Mouse (Mus musculus): ENCODE measurements around the gene Slc17a7.
A peak's percentile ranks its signal among the peaks of the same experiment; 100 is the strongest.
"Not testable (repeated sequence)": the region's sequence is repeated elsewhere in the genome, so short reads cannot be mapped to it uniquely, and the experiment has no call there.

The Slc17a7 gene

DNA sequence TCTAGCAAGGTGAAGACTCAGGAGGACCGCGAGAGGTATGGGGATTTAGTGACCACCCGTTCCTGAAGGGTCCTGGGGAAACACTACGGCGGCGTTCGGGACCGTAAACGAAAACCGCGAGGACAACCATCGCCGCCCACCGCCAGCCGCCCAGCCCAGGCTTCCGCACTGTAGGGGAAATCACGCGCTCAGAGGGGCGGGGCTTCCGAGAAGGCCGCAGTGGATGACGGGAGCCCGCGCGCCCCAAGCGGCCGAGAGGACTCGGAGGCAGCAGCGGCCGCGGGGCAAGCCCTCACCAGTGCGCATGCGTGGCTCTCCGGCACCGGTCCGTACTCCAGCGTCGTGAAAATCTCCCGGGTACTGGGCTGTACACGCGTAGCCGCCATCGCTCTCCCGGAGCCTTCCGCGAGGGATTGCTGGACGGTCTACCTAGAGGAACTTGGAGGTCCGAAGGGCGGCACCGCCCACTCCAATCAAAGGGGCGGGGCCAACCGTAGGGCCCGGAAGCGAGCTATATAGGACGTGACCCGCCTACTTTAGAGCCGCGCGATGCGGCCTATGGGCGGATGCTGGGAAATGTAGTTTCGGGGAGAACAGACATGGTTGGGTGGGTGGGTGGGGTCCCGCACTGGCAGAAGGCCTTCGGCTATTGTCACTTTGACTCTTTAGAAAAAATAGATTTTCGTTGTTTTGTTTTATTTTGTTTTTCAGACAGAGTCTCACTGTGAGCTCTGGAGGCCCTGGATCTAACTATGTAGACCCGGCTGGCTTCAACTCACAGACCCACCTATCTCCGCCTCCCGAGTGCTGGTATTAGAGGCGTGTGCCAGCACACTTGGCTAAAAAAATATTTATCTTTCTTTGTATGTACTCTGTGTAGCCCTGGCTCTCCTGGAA, 9.4 kb upstream of the Slc17a7 start, which contains the start of the genes Pih1d1 and Aldh16a1:
Gene Pih1d1, plus strand, starts transcription at position 208 of the 897 bp plus-strand sequence.
Gene Aldh16a1, minus strand, starts transcription at position 489 of the 897 bp plus-strand sequence.
- ATAC-seq (ENCODE audit: low TSS enrichment), result peak; percentile 91

DNA sequence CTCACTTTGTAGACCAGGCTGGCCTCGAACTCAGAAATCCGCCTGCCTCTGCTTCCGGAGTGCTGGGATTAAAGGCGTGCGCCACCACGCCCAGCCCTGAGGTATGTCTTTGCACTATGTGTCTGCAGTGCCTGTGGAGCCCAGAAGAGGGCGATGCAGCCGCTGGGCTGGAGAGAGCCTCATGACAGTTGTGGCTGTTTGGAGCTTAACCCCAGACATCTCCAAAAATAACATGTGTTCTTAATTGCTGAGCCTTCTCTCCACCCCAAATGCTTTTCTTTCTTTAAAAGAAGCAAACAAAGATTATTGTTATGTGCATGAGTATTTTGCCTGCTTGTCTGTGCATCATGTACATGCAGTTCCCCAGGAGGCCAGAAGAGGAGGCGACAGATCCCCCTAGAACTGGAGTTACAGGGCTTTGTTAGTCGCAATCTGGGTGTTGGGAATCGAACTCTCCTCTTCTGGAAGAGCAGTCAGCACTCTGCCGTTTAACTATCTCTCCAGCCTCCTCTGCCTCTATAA, 8.7 kb upstream of the Slc17a7 start:
- no peak for ATAC-seq (ENCODE audit: low TSS enrichment)

DNA sequence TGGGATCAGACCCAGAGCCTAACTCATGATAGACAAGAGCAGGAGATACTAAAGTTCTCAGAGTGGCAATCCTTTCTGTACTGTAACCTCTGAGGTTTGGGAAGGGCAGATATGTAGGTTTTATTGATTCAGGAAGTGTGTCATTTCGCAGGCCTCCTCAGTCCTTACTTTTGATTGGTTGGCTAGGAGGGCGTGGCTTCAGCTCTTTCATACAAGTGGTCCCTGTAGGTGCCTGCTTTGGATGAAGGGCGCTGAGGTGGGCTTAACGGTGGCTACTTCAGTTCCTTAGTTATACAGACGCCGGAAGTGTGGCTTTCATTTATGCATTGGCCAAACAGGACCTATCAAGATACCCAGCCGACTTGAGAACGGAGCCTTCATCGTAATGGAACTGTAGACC, 8.2 kb upstream of the Slc17a7 start:
- ATAC-seq (ENCODE audit: low TSS enrichment), result no peak

DNA sequence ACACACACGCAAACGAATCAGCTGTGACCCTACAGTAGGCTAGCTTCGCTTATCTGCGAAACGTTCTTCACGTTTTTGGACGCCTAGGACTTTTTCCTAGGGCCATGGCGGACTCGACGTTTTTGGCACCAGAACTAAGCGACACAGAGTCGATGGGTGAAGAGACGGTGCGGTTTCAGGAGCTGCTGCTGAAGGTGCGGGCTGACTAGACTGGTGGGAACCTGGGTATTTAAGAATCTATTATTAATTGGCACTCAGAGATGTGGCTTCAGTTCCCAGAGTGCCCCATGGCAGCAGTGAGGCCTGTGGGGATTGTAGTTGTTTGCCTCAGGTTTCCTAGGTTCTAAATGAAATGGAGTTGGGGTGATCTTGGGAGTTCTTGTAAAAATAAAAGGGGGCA, 7.5 kb upstream of the Slc17a7 start:
- no peak for ATAC-seq (ENCODE audit: low TSS enrichment)

- no peak for ATAC-seq (ENCODE audit: low TSS enrichment)
Measured at GRCm38 (mm10) chr7:45157459-45157858, 6.3 kb upstream of the Slc17a7 start.

DNA sequence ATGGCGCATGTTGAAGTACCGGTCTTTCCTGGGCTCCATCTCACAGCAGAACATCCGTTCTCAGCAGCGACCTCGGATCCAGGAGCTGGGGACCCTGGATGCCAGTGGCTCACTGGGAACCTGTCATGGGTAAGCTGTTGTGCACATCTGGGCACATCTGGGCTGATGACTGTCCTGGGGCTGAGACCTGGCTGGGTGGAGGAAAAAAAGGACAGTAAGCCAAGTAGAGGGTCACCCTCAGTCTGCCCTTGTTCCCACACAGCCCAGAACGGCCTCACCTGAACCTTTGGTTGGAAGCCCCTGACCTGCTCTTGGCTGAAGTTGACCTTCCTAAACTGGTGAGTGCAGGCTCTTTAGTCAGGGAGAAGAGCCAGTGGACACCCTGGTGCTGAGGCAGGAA, 4.8 kb upstream of the Slc17a7 start:
- ATAC-seq (ENCODE audit: low TSS enrichment), result no peak

DNA sequence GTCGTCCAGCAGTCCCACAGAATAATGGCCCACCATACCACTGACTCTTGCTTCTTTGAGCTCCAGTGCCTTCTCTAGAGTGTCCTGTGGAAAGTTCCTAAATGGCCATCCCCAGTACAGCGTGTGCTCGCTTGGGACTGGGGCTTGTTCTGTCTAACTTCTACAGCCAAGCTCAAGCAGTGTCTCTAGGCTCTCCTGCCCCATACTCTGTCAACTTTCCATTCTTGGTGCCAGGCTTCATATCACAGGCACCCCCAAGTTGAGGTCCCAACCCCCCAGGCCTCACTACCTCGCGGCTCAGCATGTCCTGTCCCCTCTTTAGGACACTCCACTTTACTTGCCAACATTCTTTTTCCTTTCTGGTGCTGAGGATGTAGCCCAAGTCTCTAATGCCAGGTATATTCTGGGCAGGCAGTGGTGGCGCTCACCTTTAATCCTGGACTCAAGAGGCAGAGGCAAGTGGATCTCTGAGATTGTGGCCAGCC, 3.4 kb upstream of the Slc17a7 start:
- ATAC-seq (ENCODE audit: low TSS enrichment), result no peak

DNA sequence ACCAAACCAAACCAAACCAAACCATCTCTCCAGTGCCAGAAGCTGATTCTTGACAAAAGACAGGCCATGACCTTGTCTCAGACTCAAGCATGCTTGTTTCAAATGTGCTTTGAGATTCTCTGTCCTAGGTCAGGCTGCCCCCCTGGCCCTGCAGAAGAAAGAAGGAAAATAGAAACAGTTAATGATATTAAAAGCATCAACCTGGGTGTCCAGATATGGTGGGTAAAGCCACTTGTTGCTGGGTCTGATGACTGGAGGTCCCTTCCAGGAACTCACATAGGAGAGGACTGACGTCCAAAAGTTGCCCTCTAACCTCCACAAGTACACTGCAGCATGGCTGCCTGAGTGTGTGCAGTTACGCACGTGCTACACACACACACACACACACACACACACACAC, 2.9 kb upstream of the Slc17a7 start:
- no peak for ATAC-seq (ENCODE audit: low TSS enrichment)

DNA sequence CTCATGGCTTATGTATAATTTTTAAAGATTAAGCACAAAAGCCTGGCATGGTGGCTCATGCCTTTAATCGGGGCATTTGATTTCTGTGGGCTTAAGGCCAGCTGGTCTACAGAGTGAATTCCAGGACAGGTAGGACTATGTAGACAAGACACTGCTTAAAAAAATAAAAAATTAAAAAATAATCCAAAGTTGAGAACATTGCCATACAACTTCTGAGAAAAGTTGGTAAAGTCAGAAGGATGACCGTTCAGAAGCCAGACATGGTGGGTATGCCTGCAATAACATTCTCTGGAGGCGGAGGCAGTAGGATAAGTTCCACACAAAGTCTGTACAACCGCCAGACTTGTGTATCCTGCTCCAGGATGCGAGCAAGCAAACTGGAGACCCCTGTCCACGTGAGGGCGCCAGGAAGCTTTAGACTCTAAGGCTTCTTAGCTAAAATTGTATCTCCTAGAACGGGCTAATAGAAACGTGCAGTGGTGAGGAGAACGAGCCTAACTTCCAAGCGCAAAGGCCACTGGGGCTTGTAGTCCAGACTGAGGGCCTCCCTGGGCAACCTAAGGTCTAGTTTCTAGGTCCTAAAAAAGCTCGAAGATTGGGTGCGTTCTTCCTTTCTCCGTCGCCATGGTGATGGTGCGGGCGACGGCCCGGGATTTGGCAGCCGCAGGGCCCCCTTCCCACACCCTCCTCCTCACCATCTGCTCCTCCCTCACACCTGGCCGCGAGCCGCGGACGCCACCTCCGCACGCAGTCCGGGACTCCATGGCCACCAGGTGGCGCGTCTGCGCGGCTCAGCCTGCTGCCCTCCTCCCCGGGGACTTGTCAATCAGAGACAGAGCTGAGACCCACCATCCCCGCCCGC, 1.9 kb upstream of the Slc17a7 start:
- peak; percentile 69 for ATAC-seq (ENCODE audit: low TSS enrichment)

DNA sequence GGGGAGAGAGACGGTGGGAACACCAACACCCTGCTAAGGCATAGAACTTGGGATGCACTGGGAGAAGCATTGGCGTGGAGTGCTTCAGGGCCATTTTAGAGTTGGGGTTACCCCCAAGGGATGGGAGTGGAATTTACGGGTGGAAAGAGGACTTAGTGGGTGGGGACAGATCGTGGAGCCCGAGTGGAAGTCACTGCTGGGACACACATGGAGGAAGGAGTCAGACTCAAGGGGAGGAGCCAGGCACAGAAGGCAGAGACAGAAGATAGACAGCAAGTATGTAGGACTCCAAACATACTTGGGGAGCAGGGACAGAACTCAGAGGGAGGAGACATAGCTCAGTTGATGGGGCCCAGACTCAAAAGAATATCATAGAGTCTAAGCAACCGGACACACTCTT, 1.2 kb upstream of the Slc17a7 start:
- ATAC-seq (ENCODE audit: low TSS enrichment), result peak; percentile 35; the same call in 1 of the 2 replicates

GRCm38 (mm10) chr7:45162996-45163615, 643 bp upstream of the Slc17a7 start:
- ATAC-seq (ENCODE audit: low TSS enrichment), result no peak

- no peak for ATAC-seq (ENCODE audit: low TSS enrichment)
Measured at GRCm38 (mm10) chr7:45164833-45165232, 1.1 kb downstream of the Slc17a7 start.

GRCm38 (mm10) chr7:45165701-45166100, 2.0 kb downstream of the Slc17a7 start:
- ATAC-seq (ENCODE audit: low TSS enrichment), result no peak

DNA sequence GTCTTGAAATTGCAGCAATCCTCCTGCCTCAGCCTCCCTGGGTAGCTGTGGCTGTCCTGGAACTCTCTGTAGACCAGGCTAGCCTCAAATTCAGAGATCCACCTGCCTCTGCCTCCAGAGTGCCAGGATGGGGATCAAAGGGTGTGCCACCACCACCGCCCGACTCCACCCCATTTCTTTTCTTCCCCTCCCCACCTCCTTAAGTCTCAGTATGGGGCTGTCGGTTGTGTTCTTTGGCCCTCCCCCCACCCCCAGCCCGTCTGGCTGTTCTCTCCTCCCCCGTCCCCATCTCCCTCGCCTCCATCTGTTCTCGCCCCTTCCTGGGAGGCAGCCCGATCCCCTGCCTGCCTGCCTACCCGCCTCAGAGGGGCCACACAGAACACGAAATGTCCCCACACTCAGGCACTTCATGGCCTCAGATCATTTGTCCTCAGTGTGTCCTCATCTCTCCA, 3.2 kb downstream of the Slc17a7 start:
- ATAC-seq (ENCODE audit: low TSS enrichment), result peak; percentile 11; the same call in 1 of the 2 replicates

- 0 out of 2 replicates have a peak, but pooled peaks have one; percentile 17 for ATAC-seq (ENCODE audit: low TSS enrichment)
Measured at GRCm38 (mm10) chr7:45167761-45168445, 4.2 kb downstream of the Slc17a7 start.

DNA sequence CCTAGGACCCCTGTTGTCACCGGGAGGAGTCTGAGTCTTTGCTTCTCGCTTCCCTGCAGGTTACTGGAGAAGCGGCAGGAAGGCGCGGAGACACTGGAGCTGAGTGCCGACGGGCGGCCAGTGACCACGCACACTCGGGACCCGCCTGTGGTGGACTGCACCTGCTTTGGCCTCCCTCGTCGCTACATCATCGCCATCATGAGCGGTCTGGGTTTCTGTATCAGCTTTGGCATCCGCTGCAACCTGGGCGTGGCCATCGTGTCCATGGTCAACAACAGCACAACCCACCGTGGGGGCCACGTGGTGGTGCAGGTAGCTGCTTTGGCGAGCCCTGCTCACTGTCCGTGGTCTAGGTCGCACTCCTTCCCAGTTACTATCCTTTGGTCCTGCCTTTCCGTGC, 4.9 kb downstream of the Slc17a7 start:
- ATAC-seq (ENCODE audit: low TSS enrichment), result 0 out of 2 replicates have a peak, but pooled peaks have one; percentile 13

DNA sequence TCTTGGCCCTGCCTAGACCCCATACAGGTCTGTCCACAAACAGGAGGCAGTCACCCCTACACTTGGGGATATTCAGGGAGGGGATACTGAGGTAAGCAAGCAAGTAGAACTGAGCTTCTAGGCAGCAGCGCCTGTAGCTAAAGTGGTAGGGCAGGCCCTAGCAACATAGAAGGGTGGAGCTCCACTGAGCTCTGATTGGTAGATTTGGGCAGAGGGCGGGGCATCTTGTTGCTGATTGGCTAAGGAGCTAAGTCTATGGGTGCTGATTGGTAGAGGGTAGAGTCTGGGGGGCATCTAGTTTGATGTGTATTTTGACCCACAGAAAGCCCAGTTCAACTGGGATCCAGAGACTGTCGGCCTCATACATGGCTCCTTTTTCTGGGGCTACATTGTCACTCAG, 5.7 kb downstream of the Slc17a7 start:
- ATAC-seq (ENCODE audit: low TSS enrichment), result 0 out of 2 replicates have a peak, but pooled peaks have one; percentile 18

- ATAC-seq (ENCODE audit: low TSS enrichment), result no peak
Measured at GRCm38 (mm10) chr7:45172974-45173373, 9.2 kb downstream of the Slc17a7 start.

GRCm38 (mm10) chr7:45173772-45174171, 10.0 kb downstream of the Slc17a7 start:
- not testable (repeated sequence) for ATAC-seq (ENCODE audit: low TSS enrichment)

DNA sequence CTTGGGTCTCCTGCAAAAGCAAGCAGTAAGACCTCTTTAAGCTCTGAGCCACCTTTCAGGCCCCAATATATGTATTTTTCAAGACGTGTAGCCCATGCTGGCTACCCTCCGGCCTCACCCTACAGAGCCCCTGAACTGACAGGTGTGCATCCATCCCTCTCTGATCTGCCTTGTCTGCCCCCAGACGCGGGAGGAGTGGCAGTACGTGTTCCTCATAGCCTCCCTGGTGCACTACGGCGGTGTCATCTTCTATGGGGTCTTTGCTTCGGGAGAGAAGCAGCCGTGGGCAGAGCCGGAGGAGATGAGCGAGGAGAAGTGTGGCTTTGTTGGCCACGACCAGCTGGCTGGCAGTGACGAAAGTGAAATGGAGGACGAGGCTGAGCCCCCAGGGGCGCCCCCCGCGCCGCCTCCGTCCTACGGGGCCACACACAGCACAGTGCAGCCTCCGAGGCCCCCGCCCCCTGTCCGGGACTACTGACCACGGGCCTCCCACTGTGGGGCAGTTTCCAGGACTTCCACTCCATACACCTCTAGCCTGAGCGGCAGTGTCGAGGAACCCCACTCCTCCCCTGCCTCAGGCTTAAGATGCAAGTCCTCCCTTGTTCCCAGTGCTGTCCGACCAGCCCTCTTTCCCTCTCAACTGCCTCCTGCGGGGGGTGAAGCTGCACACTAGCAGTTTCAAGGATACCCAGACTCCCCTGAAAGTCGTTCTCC, 11.0 kb downstream of the Slc17a7 start:
- 0 out of 2 replicates have a peak, but pooled peaks have one; percentile 7 for ATAC-seq (ENCODE audit: low TSS enrichment)
